Mouse (Mus musculus) hindbrain, embryonic 11.5 days (tissue): ENCODE measurements around the gene Cdc42ep2. TPM values are rescaled to one million over a fixed set of nuclear protein-coding genes. Genes with fewer than 3 reads are reported as not detected.

Experiments
- ATAC-seq: fragments of 200-750 bp; cut with Nextera tagmentation; 2 replicates; pipeline ENCODE4 v1.8.0; 2017; ENCODE audit warnings: mild to moderate bottlenecking, moderate TSS enrichment, moderate library complexity; ENCODE audit not compliant: low FRiP score
- DNase-seq: peaks from one replicate; pipeline ENCODE4 v3.0.0-alpha.2; 2015; ENCODE audit warnings: low spot score
- H3K27ac ChIP-seq: fragments of 300-500 bp; sonication (generic); 2 replicates; pipeline ENCODE4 v1.5.1; 2014; ENCODE audit warnings: mild to moderate bottlenecking, low read depth, low read length
- H3K27me3 ChIP-seq: fragments of 300-500 bp; sonication (generic); 2 replicates; pipeline ENCODE4 v1.6.1; 2014; ENCODE audit warnings: mild to moderate bottlenecking, low read length, moderate library complexity, mixed read lengths; ENCODE audit not compliant: control insufficient read depth, insufficient read depth
- H3K36me3 ChIP-seq: fragments of 300-500 bp; sonication (generic); 2 replicates; pipeline ENCODE4 v1.6.1; 2014; ENCODE audit warnings: mild to moderate bottlenecking, low read length, moderate library complexity, mixed read lengths; ENCODE audit not compliant: control insufficient read depth, insufficient read depth
- H3K4me1 ChIP-seq: fragments of 300-500 bp; sonication (generic); replicated peaks from 2 replicates; pipeline ENCODE4 v1.6.1; 2014; ENCODE audit warnings: low read length, mixed read lengths; ENCODE audit not compliant: control insufficient read depth, insufficient read depth
- H3K4me2 ChIP-seq: fragments of 300-500 bp; sonication (generic); replicated peaks from 2 replicates; pipeline ENCODE4 v1.6.1; 2014; ENCODE audit warnings: mild to moderate bottlenecking, low read depth, low read length
- H3K4me3 ChIP-seq: fragments of 300-500 bp; sonication (generic); 2 replicates; pipeline ENCODE4 v1.5.1; 2014; ENCODE audit warnings: low read depth, low read length
- H3K9ac ChIP-seq: fragments of 300-500 bp; sonication (generic); 2 replicates; pipeline ENCODE4 v1.6.1; 2014; ENCODE audit warnings: low read depth, low read length
- H3K9me3 ChIP-seq: fragments of 300-500 bp; sonication (generic); 2 replicates; pipeline ENCODE4 v1.6.1; 2016; ENCODE audit warnings: low read length; ENCODE audit not compliant: control insufficient read depth
- WGBS: fragments of 180-500 bp; shearing (Covaris S2); extraction: QIAGEN DNeasy Blood & Tissue Kit; methylation state at CpG from one replicate; pipeline ENCODE4 v1.1.7; 2014; 5-methylcytosine and 5-hydroxymethylcytosine counted together
- polyA plus RNA-seq: library from polyadenylated mRNA; unstranded; fragments of >200 nt; fragmentation: Nextera tagmentation; extraction: Ambion mirVana; gene quantifications from 2 replicates; pipeline ENCODE4 v1.2.1, GENCODE M21; 2014

Cdc42ep2 gene
- polyA plus RNA-seq, 1 experiment from 2014 or later = 3.4 TPM

GRCm38 (mm10) chr19:5927026-5927425 lies 2.4 kb upstream of the Cdc42ep2 start:
- H3K4me3 ChIP-seq = no peak overlapping the region
- H3K9me3 ChIP-seq = no peaks in the 10 kb centered on the region
- H3K4me2 ChIP-seq = no peak overlapping the region
- no peak overlapping the region for H3K27ac ChIP-seq
- DNase-seq = no peak
- no peak overlapping the region for H3K9ac ChIP-seq
- H3K36me3 ChIP-seq = no peaks in the 10 kb centered on the region
- H3K4me1 ChIP-seq = no peaks in the 10 kb centered on the region; the same call in 1 of the 2 replicates
- no peak for ATAC-seq
- H3K27me3 ChIP-seq = peaks cover 6% of the 10 kb centered on the region
- WGBS = 78% methylated on average over 11 of the region's 11 CpGs

- H3K4me1 ChIP-seq = no peaks in the 10 kb centered on the region; the same call in 1 of the 2 replicates
- H3K27me3 ChIP-seq = peaks cover 6% of the 10 kb centered on the region
- no peak overlapping the region for H3K27ac ChIP-seq
- no peaks in the 10 kb centered on the region for H3K9me3 ChIP-seq
- peak; percentile 11 for DNase-seq
- peak overlapping the region; percentile 50 for H3K4me3 ChIP-seq
- 41% methylated on average over 11 of the region's 11 CpGs for WGBS
- H3K4me2 ChIP-seq = peak overlapping the region; percentile 95
- no peak for ATAC-seq
- peak overlapping the region; percentile 23; the same call in 1 of the 2 replicates for H3K9ac ChIP-seq
- no peaks in the 10 kb centered on the region for H3K36me3 ChIP-seq
Measured at GRCm38 (mm10) chr19:5925311-5925855, 767 bp upstream of the Cdc42ep2 start.

GRCm38 (mm10) chr19:5923990-5924712 lies 465 bp downstream of the Cdc42ep2 start:
- Histone ChIP-seq H3K9ac (peak overlapping the region; percentile 19), H3K4me3 (peak overlapping the region; percentile 50), H3K36me3 (no peaks in the 10 kb centered on the region), H3K27ac (no peak overlapping the region), H3K9me3 (no peaks in the 10 kb centered on the region), H3K27me3 (peaks cover 6% of the 10 kb centered on the region), H3K4me1 (no peaks in the 10 kb centered on the region; the same call in 1 of the 2 replicates), H3K4me2 (peak overlapping the region; percentile 95)
- under 1% methylated on average over 37 of the region's 38 CpGs for WGBS
- ATAC-seq (peak; percentile 82), DNase-seq (peak; percentile 98)

GRCm38 (mm10) chr19:5922963-5923362 lies 1.7 kb downstream of the Cdc42ep2 start:
- no peak overlapping the region for H3K9ac ChIP-seq
- WGBS = 94% methylated on average over 3 of the region's 3 CpGs
- no peak for ATAC-seq
- no peak for DNase-seq
- H3K4me2 ChIP-seq = no peak overlapping the region
- peaks cover 6% of the 10 kb centered on the region for H3K27me3 ChIP-seq
- H3K36me3 ChIP-seq = no peaks in the 10 kb centered on the region
- H3K9me3 ChIP-seq = no peaks in the 10 kb centered on the region
- H3K4me3 ChIP-seq = no peak overlapping the region
- H3K4me1 ChIP-seq = no peaks in the 10 kb centered on the region; the same call in 1 of the 2 replicates
- no peak overlapping the region for H3K27ac ChIP-seq

- Histone ChIP-seq H3K4me3 (no peak overlapping the region), H3K9me3 (no peaks in the 10 kb centered on the region), H3K27ac (no peak overlapping the region), H3K4me2 (no peak overlapping the region), H3K36me3 (no peaks in the 10 kb centered on the region), H3K4me1 (no peaks in the 10 kb centered on the region; the same call in 1 of the 2 replicates), H3K27me3 (peaks cover 6% of the 10 kb centered on the region), H3K9ac (no peak overlapping the region; the same call in 1 of the 2 replicates)
- no peak for DNase-seq
- WGBS = 79% methylated on average over 15 of the region's 15 CpGs
- no peak for ATAC-seq
Measured at GRCm38 (mm10) chr19:5922119-5922942, 2.3 kb downstream of the Cdc42ep2 start.

- no peak overlapping the region for H3K4me3 ChIP-seq
- H3K27ac ChIP-seq = no peak overlapping the region
- H3K36me3 ChIP-seq = no peaks in the 10 kb centered on the region
- DNase-seq (peak; percentile 27), ATAC-seq (no peak)
- H3K9me3 ChIP-seq = no peaks in the 10 kb centered on the region
- no peak overlapping the region for H3K4me2 ChIP-seq
- H3K27me3 ChIP-seq = peaks cover 6% of the 10 kb centered on the region
- 17% methylated on average over 9 of the region's 9 CpGs for WGBS
- no peak overlapping the region; the same call in 1 of the 2 replicates for H3K9ac ChIP-seq
- no peaks in the 10 kb centered on the region; the same call in 1 of the 2 replicates for H3K4me1 ChIP-seq
Measured at GRCm38 (mm10) chr19:5921715-5922114, 2.9 kb downstream of the Cdc42ep2 start.

- 21% methylated on average over 13 of the region's 13 CpGs for WGBS
- DNase-seq (no peak), ATAC-seq (peak; percentile 67)
- H3K9ac ChIP-seq = peak within 1 kb of the TSS; percentile 92
- H3K4me2 ChIP-seq = peak within 1 kb of the TSS; percentile 61
- no peaks in the 10 kb centered on the region for H3K27me3 ChIP-seq
- H3K27ac ChIP-seq = peak within 1 kb of the TSS; percentile 74
- H3K4me3 ChIP-seq = peak within 1 kb of the TSS; percentile 90
- H3K36me3 ChIP-seq = no peaks in the 10 kb centered on the region
- H3K4me1 ChIP-seq = peaks cover 10% of the 10 kb centered on the region
- H3K9me3 ChIP-seq = no peaks in the 10 kb centered on the region
Measured at GRCm38 (mm10) chr19:5913007-5913719, 11.5 kb downstream of the Cdc42ep2 start, which contains the start of gene Dpf2. TSS of gene Dpf2 (minus strand) at chr19:5913010.
